15 mouse cellular contexts compared by ENCODE assay signal in genomic region chr4:43260096-43260495, GRCm38 (mm10). TPM values are rescaled to one million over a fixed set of nuclear protein-coding genes. Genes with fewer than 3 reads are reported as not detected.
DNase-seq lines count a peak whose midpoint lies in the region; ATAC-seq and TF ChIP-seq lines count a peak whose summit lies in the region.
"Had no signal": no experiment of that assay in that cellular context is flagged by ENCODE, and none has a peak within 500 bp of the region (broad histone marks: within the 10 kb centered on the region; RNA-seq: fewer than 3 reads in every experiment).

No protein-coding gene starts in this region.

- peaks cover 39% of the 10 kb centered on the region for H3K36me3 ChIP-seq in heart, embryonic 13.5 days
- H3K36me3 ChIP-seq in heart, embryonic 10.5 days: peaks cover 3% of the 10 kb centered on the region; the same call in 1 of the 2 replicates
- 0 out of 2 replicates have a peak, but pooled peaks cover 7% of the 10 kb centered on the region for H3K36me3 ChIP-seq in kidney, postnatal 0 days (ENCODE audit: insufficient read depth, low read length)
- H3K36me3 ChIP-seq in limb, embryonic 10.5 days: no peaks in the 10 kb centered on the region
- H3K36me3 ChIP-seq: limb, embryonic 15.5 days had no signal

- H3K4me2 ChIP-seq in heart, embryonic 13.5 days: no peak overlapping the region
- no peak overlapping the region for H3K4me2 ChIP-seq in kidney, postnatal 0 days (ENCODE audit: low read length)
- H3K4me2 ChIP-seq: embryonic facial prominence, embryonic 15.5 days; forebrain, embryonic 13.5 days; hindbrain, embryonic 13.5 days; limb, embryonic 15.5 days had no signal

- ATAC-seq in heart, embryonic 13.5 days (ENCODE audit: extremely low read depth, insufficient number of reproducible peaks, low FRiP score, low TSS enrichment): no peak
- no peak for ATAC-seq in kidney, postnatal 0 days (replicated peaks; ENCODE audit: low FRiP score, low read depth)
- no peak for ATAC-seq in inflammation-experienced regulatory T-cells, adult 6 months
- ATAC-seq: forebrain, embryonic 13.5 days had no signal

- DNase-seq in heart, embryonic 10.5 days (ENCODE audit: low spot score): no peak
- DNase-seq in urinary bladder, postnatal 14 days (ENCODE audit: low spot score): peak; percentile 26
- no peak for DNase-seq in urinary bladder, postnatal 4 days (ENCODE audit: low spot score in 2 of 2)
- DNase-seq in kidney, postnatal 0 days (ENCODE audit: low spot score): peak; percentile 16
- DNase-seq in limb, embryonic 10.5 days (ENCODE audit: low spot score): no peak
- DNase-seq: gastrocnemius, adult 2 months; right cerebral cortex, postnatal 25 days; thymus, postnatal 36 days had no signal

- no peak overlapping the region for H3K27ac ChIP-seq in heart, embryonic 13.5 days (replicated peaks)
- no peak overlapping the region for H3K27ac ChIP-seq in heart, embryonic 10.5 days
- H3K27ac ChIP-seq in kidney, postnatal 0 days: no peak overlapping the region
- no peak overlapping the region for H3K27ac ChIP-seq in limb, embryonic 10.5 days
- H3K27ac ChIP-seq: embryonic facial prominence, embryonic 15.5 days; forebrain, embryonic 13.5 days; gastrocnemius, adult 2 months; left cerebral cortex, adult 2 months; limb, embryonic 15.5 days had no signal

- H3K4me3 ChIP-seq in heart, embryonic 13.5 days: no peak overlapping the region
- H3K4me3 ChIP-seq in heart, embryonic 10.5 days: no peak overlapping the region
- H3K4me3 ChIP-seq in kidney, postnatal 0 days (replicated peaks; ENCODE audit: low read depth, low read length): no peak overlapping the region
- H3K4me3 ChIP-seq in limb, embryonic 10.5 days: no peak overlapping the region
- H3K4me3 ChIP-seq: embryonic facial prominence, embryonic 15.5 days; forebrain, embryonic 13.5 days; gastrocnemius, adult 2 months; hindbrain, embryonic 13.5 days; left cerebral cortex, adult 2 months; limb, embryonic 15.5 days had no signal

- H3K27me3 ChIP-seq in heart, embryonic 13.5 days (replicated peaks): no peaks in the 10 kb centered on the region
- no peaks in the 10 kb centered on the region for H3K27me3 ChIP-seq in heart, embryonic 10.5 days (ENCODE audit: insufficient read depth, poor library complexity, severe bottlenecking)
- no peaks in the 10 kb centered on the region for H3K27me3 ChIP-seq in kidney, postnatal 0 days (ENCODE audit: insufficient read depth, low read length)
- H3K27me3 ChIP-seq in limb, embryonic 10.5 days (ENCODE audit: low read depth, poor library complexity, severe bottlenecking): no peaks in the 10 kb centered on the region
- H3K27me3 ChIP-seq: embryonic facial prominence, embryonic 15.5 days; forebrain, embryonic 13.5 days; hindbrain, embryonic 13.5 days; limb, embryonic 15.5 days had no signal

- TF ChIP-seq CTCF in kidney, postnatal 0 days (IDR thresholded peaks at IDR 0.05; ENCODE audit: low read depth): no peak

- 0 out of 2 replicates have a peak overlapping the region, but pooled peaks have one; percentile 10 for H3K9ac ChIP-seq in heart, embryonic 13.5 days
- no peak overlapping the region for H3K9ac ChIP-seq in kidney, postnatal 0 days (ENCODE audit: low read depth, low read length)
- H3K9ac ChIP-seq: embryonic facial prominence, embryonic 15.5 days; forebrain, embryonic 13.5 days; hindbrain, embryonic 13.5 days; limb, embryonic 15.5 days had no signal

- WGBS in heart, embryonic 13.5 days: 62% methylated on average over 5 of the region's 5 CpGs
- 70% methylated on average over 5 of the region's 5 CpGs for WGBS in heart, embryonic 10.5 days
- 46% methylated on average over 5 of the region's 5 CpGs for WGBS in kidney, postnatal 0 days
- 65% methylated on average over 5 of the region's 5 CpGs for WGBS in limb, embryonic 10.5 days

- peaks cover 30% of the 10 kb centered on the region for H3K4me1 ChIP-seq in heart, embryonic 13.5 days
- H3K4me1 ChIP-seq in heart, embryonic 10.5 days: peaks cover 18% of the 10 kb centered on the region
- H3K4me1 ChIP-seq in kidney, postnatal 0 days (replicated peaks; ENCODE audit: insufficient read depth, low read length): no peaks in the 10 kb centered on the region
- H3K4me1 ChIP-seq in limb, embryonic 10.5 days: peaks cover 20% of the 10 kb centered on the region
- H3K4me1 ChIP-seq: forebrain, embryonic 13.5 days; hindbrain, embryonic 13.5 days had no signal

- no peaks in the 10 kb centered on the region for H3K9me3 ChIP-seq in heart, embryonic 13.5 days
- no peaks in the 10 kb centered on the region for H3K9me3 ChIP-seq in heart, embryonic 10.5 days
- no peaks in the 10 kb centered on the region for H3K9me3 ChIP-seq in kidney, postnatal 0 days (replicated peaks; ENCODE audit: low read length)
- no peaks in the 10 kb centered on the region for H3K9me3 ChIP-seq in limb, embryonic 10.5 days (replicated peaks)
- H3K9me3 ChIP-seq: embryonic facial prominence, embryonic 15.5 days; forebrain, embryonic 13.5 days; hindbrain, embryonic 13.5 days; limb, embryonic 15.5 days had no signal

RNA-seq across cellular contexts. Expression of gene Atp8b5, which starts 6.9 kb away (rescaled TPM):
- polyA plus RNA-seq in heart, embryonic 13.5 days (2015; fragmentation: Nextera tagmentation; extraction: Ambion mirVana): 0.08 and 0.15 TPM in 2 replicates
- 0.10 and 0.46 TPM in 2 replicates for polyA plus RNA-seq in heart, embryonic 10.5 days (2016; fragmentation: Nextera tagmentation; extraction: Ambion mirVana)
- polyA plus RNA-seq in kidney, postnatal 0 days (2015; fragmentation: Nextera tagmentation; extraction: Ambion mirVana): 0.37 and 0.51 TPM in 2 replicates
- polyA plus RNA-seq in limb, embryonic 10.5 days (2016; fragmentation: Nextera tagmentation; extraction: Ambion mirVana): 0.14 and 0.45 TPM in 2 replicates
- polyA plus RNA-seq in inflammation-experienced regulatory T-cells, adult 6 months (2017; shearing (Covaris generic)): not detected

Comparison
In these comparisons a context has a peak if more than half of its experiments do, and no peak if none do; other contexts are left out.
1. DNase-seq: peak in urinary bladder, postnatal 14 days (single experiment) and kidney, postnatal 0 days (single experiment); none in heart, embryonic 10.5 days (single experiment), urinary bladder, postnatal 4 days (0 of 2) and limb, embryonic 10.5 days (single experiment).